Mouse (Mus musculus): ENCODE data around the gene A3galt2. TPM values are rescaled to one million over a fixed set of nuclear protein-coding genes. Genes with fewer than 3 reads are reported as not detected.

The A3galt2 gene
- under 1 TPM in 2 of 4 experiments, not detected in 2; 0.09 to 0.11 TPM for total RNA-seq (2022)

DNA sequence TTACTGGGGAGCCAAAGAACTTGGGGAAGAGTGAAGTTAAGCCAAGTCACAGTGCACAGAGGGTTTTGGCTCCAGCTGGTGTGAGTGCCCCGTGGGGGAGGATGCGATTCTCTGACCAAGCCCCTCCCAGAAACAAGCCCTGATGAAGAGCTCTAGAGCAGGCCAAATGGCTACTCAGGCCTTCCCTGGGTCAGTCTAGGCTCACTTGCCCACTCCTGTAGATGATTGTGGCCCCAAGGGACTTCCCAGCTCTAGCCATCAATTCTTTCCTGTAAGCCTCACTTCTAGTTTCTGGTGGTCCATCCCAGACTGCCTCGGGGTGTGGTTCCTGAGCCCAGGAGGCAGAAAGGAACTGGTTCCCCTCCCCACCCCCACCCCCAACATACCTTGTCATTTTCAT lies at the start of gene A3galt2:
A3galt2 (plus strand) TSS at position 301 of the 400 bp plus-strand sequence.
- DNase-seq (ENCODE audit: low spot score) = no peak

DNA sequence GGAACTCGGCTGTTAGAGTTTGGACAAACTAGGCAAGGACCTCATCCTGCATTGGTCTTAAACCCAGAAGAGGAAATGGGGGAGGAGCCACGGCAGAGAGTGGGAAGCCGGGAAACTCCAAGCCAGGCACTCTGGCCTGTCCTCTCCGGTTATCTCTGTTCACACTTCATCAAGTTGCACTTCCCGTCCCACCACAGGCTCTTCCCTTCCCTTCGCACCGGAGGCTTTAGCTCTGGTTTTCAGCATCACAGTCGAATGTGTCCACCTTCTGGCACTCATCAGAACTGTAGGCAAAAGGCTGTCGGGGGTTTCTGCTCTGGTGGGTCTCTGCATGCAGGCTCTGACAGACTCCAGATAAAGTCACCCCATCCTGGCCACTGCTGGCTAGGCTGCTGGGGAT lies 48.5 kb upstream of the A3galt2 start:
- no peak for DNase-seq (ENCODE audit: low spot score)

DNA sequence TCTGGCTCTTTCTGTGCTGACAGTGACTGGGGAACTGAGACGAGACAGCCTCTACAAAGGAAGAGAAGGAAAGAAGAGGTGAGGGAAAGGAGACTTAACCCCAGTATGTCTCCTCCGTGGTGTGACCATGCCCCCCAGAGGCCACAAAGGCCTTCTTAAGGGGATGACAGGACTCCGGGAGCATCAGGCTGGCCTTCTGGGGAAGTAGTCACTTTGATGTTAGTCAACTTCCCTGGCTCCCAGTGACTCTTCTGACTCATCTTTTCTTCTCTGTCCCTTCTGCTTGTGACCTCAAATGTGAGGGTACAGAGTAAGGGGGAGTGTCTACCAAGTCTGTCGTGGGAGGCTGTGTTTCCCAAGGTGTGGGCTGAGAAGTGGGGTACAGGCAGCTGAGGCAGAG lies 47.8 kb upstream of the A3galt2 start:
- DNase-seq (ENCODE audit: low spot score) = no peak

DNA sequence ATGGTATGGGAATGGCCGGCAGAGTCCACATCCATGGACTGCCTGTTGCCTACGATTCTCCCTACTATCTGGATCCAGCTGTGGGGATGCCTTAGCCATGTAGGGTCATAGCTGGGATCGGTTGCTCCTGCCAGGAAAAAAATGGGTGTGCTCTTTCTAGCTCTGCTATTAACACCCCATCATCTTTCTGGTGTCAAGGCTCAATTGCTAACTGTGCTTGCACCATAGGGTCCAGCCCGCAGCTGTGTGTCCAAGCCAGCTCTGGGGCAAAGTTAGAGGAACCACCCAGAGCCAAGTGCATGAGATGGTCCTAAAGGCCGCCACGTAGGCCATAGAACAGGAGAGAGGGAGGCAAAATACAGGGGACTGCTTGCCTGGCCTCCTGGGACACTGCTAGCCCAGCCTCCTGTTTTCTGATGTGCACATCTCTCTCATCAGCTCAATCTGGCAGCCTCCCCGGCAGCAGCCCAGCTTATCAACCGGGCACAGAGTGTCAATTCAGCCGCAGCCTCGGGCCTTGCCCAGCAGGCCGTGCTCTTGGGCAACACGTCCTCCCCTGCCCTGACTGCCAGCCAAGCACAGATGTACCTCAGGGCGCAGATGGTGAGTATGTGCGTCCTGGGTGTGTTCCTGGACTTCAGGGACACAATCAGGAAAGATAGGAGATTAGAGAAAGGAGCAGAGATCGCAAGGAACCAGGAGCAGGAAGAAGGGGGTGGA lies 45.9 kb upstream of the A3galt2 start:
- no peak for DNase-seq (ENCODE audit: low spot score)

DNA sequence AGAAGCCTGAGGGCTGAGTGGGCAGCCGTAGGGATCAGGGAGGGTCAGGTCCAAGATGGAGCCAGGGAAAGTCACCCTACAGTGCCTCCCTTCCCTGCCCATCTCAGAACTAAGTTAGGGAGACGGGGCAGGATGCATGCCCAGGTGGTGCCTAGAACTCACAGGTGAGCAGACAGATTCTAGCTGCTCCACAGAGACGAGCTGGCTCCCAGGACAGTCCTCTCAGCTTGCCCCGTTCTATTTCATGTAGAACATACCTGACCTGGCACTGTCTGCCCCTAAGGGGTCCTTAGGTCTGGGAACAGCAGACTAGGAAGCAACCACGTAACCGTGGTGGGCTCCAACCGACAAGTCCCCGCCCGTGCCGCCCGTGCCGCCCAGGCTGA lies 45.4 kb upstream of the A3galt2 start:
- DNase-seq (ENCODE audit: low spot score) = no peak

DNA sequence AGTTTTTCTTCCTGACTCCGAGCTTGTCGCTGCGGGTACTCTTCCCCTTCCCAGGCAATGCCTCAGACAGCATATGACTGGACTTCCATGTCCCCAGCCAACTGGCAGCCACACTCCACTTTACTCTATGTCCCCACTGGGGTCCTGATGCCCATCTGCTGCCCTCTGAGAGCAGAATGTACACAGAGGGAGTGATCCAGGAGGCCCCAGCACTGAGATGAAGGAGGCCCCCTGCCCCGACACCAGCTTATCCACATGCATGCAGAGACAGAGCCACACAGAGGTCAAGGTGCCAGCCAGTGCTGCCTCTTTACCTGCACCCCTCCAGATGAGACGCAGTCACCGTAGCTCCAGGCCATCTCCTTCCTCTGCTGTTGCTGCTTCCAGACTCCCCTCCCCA lies 44.9 kb upstream of the A3galt2 start:
- no peak for DNase-seq (ENCODE audit: low spot score)

DNA sequence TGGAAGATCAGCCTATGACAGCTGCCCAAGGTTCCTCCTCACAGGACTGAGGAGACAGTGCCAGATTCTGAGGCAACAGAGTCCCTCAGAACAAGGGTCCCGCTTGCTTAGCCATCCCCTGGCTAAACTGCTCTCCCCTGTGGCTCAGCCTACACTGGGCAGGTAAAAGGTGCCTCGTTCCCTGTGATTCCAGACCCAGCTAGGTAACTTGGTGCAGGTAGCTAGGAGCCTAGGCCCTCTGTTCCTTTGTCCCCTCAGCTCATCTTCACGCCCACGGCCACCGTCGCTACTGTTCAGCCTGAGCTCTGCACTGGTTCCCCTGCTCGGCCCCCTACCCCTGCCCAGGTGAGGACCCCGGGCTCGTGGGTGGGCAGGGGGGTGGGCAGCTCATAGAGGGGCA lies 44.4 kb upstream of the A3galt2 start:
- DNase-seq (ENCODE audit: low spot score) = no peak

DNA sequence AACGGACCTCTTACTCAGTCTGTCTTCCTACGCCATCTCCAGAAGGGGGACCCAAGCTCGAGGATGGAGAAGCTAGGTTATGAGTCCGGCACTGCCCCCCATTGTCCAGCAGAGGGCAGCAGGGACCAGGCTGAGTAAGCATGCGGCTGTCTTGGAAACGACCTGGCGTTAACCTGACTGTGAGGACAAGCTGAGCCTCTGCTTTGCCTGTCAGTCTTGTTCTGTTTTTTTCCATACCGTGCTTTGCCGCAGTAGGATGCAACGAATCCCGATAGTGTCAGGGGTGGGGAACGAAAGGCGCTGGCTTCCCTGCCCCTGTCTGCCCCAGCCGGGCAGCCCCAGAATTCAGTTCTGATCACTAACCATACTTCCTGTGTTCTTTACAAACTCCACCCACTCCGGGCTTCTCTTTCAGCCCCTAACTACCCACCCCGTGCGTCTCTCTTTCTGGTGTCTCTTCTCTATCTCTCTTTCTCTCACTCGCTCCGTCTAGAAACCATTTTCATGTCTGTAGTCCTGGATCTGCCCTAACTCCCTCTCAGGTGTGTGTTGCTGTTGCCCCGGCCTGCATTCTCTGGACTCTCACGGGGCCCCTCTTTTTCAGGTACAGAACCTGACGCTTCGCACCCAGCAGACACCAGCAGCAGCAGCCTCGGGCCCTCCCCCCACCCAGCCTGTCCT lies 43.6 kb upstream of the A3galt2 start:
- DNase-seq (ENCODE audit: low spot score) = peak; percentile 94

DNA sequence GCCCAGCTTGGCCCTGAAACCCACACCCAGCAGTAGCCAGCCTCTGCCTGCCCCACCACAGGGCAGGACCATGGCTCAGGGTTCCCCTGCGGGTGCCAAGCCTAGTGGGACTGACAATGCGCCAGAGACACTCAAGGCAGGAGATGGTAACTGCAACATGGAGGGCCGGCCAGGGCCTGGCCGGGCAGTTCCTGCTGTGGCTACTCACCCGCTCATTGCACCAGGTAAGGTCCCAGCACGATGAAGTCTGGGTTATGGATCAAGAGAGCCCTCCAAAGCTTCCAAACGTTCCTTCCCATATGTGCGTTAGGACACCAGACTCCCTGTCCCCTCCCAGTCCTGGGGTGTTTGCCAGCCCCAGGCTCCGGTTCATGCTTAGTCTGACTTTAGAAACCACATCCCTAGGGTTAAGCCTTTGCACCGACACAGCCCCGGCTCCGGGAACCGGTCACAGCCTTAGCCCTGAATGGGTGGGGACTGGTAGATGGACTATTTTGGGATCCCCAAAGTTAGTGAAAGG lies 43.0 kb upstream of the A3galt2 start:
- DNase-seq (ENCODE audit: low spot score) = no peak

DNA sequence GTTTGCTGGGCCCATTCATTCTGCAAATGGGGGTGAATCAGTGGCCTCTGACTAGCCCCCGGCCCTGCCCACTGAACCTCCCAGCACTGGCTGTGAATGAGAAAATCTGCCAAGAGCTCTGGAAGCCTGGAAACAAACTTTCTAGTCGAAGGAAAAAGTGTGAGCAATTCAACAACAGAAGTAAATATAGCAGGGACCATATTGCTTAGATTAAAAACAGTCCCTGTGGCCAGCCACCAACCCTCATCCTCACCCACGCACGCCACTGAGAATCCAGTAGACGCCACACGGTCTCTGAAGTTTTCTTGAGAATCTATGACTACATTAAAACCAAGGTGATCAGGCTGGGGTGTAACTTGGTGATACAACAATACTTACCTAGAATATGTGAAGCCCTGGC lies 42.2 kb upstream of the A3galt2 start:
- DNase-seq (ENCODE audit: low spot score) = no peak

DNA sequence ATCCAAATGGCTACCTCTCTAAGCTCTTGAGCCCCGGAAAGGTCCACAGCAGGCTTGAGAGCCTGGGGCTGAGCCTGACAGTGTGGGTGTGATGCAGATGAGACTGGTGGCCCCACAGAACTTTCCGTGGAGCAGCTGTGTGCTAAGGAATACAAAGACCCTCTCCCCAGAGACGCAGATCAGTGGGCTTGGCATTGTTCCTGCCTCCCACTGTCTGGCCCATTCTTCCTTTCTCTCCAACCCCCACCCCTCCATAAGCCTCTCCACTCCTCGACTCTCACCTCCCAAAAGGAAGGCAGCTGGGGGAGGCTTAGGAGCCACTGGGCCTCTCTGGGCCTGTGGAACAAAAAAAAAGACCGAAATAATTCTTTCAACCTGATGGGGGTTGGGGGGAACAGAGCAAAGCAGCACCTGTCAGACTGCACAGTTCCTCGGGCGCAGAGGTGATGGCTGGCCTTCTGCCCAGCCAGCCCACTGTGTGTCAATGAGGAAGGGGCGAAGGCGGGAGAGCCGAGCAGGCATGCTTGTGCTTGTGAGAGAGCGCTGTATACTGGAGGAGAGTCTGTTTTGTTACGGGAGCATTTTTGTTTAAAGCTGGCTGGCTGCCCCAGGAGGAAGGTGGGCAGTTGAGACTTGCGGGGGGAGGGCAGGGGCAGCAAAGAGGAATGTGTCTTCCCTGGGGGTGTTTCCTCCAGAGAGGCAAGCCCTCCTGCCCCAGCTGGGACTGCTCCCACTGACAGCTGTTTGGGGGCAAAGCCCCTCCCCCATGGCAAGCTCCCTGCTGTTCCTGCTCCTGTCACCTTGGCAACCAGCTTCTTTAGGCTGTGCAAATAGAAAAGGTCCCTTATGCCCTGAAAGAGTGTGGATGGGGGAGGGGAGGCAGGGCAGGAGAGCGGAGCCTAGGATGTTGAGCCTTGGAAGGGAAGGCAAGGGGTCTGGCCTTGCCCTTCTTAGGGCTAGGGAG lies 39.6 kb upstream of the A3galt2 start:
- DNase-seq (ENCODE audit: low spot score) = no peak

DNA sequence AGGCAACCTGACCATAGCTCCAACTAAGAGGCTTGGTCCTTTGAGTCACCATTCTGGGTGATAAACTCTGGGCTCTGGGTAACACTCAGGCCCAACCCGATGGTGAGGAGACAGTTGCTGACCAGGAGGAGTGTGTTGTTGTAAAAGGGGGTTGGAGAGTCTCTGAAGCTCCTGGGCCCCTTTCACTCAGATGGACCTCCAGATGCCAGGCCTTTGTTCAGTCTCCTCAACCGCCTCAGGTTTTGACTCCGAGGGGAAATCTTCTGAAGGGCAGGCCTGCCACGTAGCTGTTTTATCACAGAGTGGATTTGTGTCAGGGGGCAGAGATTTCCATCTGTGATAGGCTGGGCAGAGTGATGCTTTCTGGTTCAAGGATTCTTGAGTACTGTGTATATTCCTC lies 38.9 kb upstream of the A3galt2 start:
- no peak for DNase-seq (ENCODE audit: low spot score)

DNA sequence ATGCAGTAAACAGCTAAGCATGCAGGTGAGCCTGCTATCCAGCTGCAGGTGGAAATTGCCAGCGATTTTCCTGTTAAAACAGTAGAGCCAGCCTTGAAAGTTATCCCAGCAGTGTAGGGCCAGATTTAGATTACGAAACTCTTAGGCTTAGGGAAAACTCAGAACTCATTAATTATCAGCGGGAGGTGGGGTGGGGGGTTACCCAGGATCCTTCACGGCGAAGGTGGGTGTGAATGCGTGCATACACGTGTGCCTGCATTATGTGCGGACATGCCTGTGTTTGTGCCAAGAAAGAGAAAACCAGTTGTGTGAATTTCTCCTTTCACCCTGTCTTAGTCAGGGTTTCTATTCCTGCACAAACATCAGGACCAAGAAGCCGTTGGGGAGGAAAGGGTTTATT lies 38.4 kb upstream of the A3galt2 start:
- DNase-seq (ENCODE audit: low spot score) = no peak

DNA sequence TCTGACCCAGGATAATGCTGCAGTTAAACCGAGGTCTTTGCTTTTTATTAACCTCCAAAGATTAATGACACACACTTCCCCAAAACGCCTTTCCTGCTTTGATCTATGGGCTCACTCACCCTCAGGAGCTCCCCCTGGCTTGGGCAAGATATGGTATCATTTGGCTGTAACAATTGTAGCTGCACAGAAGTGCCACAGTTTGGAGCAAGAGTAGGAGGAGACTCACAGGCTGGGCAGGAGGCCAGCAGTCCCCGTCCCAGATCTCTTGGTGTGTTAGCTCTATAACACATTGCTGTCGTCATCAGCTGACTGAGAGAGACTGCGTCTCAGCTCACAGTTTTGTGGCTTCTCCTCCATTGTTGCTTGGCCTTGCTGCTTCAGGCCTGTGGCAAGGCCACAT lies 35.1 kb upstream of the A3galt2 start:
- no peak for DNase-seq (ENCODE audit: low spot score)

DNA sequence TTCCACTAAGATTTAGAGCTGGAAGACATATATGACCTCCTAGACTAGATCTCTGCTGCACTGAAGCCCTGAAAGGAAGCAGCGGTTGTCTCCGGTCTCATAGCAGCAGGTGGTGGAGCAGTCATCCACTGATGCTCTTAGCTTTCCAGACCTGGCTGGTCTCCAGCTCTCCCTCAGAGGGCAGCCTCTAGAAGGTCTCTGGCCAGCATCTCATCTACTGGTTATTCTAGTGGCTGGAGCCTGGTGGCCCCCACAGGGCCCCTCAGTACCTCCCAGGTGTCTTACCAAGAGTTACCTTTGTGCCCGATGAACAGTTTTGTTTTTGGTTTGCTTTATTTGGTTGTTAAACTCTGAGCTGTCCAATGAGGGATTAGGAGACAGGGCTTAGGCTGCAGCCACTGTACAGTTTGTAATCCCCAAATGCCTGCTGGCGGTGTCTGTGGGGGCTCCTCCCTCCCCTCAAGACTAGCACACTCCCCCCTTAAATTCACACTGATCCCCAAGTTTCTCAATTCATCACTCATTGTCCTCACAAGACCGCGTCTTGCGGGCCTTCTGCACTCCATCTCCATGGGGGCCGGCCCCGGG lies 34.0 kb upstream of the A3galt2 start:
- DNase-seq (ENCODE audit: low spot score) = no peak

DNA sequence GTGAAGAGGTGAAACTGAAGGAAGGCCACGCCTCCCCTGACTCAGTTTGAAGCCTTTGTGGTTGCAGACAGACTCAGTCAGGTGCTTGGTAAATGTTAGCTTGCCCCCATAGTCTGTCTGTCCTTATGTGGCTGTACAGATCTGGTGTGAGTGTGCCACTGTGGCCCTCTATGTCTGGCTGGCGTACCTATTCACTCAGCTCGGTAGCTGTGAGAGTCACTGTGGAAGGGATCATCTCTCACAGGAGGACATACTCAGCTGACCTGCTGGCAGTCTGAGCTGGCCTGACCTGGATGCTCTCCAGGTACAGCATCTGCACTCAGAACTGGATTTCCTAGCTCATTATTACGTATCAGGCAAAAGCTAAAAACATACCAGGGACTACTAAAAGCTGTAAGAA lies 33.4 kb upstream of the A3galt2 start:
- no peak for DNase-seq (ENCODE audit: low spot score)

DNA sequence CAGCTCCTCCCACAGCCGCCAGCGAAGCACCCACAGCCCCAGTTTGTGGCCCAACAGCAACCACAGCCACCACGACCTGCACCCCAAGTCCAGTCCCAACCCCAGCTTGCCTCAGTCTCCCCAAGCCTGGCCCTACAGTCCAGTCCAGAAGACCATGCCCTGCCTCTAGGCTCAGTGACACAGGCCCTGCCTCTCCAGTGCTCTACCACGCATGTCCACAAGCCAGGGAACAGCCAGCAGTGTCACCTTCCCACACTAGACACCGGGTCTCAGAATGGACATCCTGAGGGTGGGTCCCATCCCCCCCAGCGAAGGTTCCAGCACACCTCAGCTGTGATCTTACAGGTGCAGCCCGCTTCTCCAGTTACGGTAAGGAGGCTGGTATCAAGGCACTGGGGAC lies 32.2 kb upstream of the A3galt2 start:
- DNase-seq (ENCODE audit: low spot score) = no peak

DNA sequence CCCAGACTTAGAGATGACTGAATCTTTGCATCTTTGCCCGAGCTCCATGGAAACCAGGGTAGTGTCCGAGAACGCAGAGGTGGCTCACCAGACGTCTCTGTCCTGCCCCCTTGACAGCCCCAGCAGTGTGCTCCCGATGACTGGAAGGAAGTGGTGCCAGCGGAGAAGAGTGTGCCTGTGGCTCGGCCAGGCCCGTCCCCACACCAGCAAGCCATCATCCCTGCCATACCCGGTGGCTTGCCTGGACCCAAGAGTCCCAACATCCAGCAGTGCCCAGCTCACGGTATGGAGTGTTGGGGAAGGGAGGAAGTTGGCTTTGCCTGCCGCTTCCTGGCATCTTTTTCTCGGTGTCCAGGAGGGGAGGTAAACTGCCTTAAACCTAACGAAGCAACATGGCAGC lies 31.7 kb upstream of the A3galt2 start:
- DNase-seq (ENCODE audit: low spot score) = no peak

DNA sequence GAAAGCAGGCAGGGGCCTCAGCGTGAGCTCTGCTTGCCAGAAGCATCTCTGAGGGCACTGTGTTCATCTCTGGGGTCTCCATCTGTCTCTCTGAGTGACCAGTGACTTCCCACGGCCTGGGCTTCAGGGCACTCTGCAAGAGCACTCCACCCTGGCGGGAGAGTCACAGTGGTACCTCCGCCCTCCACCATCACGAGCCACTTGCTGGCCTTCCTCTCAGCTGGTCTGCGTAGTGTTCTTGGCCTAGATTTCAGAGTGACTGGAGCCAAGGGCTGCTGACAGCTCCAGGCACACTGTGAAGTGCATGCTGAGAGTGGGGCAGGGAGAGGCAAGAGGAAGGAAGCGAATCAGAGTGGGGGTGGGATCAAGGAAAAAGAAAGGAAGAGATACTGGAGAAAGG lies 31.1 kb upstream of the A3galt2 start:
- peak; percentile 77 for DNase-seq (ENCODE audit: low spot score)

DNA sequence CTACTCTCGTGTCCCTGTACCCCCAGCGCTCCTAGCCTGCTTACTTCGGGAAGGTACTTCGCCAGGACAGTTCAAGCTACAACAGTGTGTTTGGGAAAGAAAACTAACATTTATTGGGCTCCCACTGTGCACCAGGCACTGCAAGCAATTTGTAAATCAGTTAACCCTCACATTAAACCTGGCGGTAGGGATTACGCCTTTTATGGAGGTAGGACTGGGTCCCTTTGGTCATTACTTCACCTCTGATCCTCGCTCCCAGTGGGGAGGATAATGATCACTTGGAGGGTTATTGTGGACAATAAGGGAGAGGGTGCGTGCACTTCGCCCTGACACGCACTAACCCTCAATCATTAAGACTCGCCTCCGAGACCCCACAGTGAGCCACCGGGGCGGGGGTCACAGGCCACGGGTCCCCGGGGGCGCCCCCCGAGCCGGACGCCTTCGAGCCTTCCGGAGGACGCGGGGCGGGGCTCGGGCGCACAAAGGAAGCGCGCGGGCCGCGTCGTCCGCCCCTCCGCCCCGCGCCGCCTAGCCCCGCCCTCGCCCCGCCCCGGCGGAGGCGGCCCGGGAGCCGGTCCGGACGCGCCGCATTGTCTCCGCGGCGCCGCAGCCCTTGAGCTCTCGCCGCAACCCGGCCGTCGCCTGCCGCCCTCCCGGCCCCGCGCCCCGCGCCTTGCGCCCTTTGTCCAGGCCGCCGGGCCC lies 28.0 kb upstream of the A3galt2 start:
- peak; percentile 77 for DNase-seq (ENCODE audit: low spot score)

Data from heart, adult 8-10 months (tissue).